Mouse (Mus musculus) adrenal gland, postnatal 25 days (tissue): ENCODE results near the gene Knl1. TPM values are rescaled to one million over a fixed set of nuclear protein-coding genes. Genes with fewer than 3 reads are reported as not detected.
A peak's percentile ranks its signal among the peaks of the same experiment; 100 is the strongest.
"Not testable (repeated sequence)": the region's sequence is repeated elsewhere in the genome, so short reads cannot be mapped to it uniquely, and the experiment has no call there.

ENCODE experiments used
- DNase-seq: peaks from one replicate; pipeline ENCODE4 v3.0.0; 2021; ENCODE audit warnings: mixed read lengths
- long read RNA-seq: library from polyadenylated mRNA; stranded (forward); transcript quantifications from one replicate; pipeline ENCODE4 v2.0.0, GENCODE M21; 2021
- total RNA-seq: library from RNA; stranded (reverse); gene quantifications from 2 replicates; pipeline ENCODE4 v1.2.3, GENCODE M21; 2021

The Knl1 gene
- 3.8 TPM in 2 replicates for total RNA-seq
- long read RNA-seq, partial matches to known transcripts, result 0 of 1 reads
- long read RNA-seq, other reads (novel, unspliced or antisense), result 1 of 1 reads

- peak; percentile 88 for DNase-seq
Observed at GRCm38 (mm10) chr2:119046649-119047611, at the start of gene Knl1. Gene Knl1 (plus strand): TSS chr2:119047119.

- DNase-seq, result no peak
Observed at GRCm38 (mm10) chr2:118998115-118998866, 48.6 kb upstream of the Knl1 start.

GRCm38 (mm10) chr2:118999025-118999639 lies 47.8 kb upstream of the Knl1 start:
- DNase-seq, result no peak

GRCm38 (mm10) chr2:119006886-119007285 lies 40.0 kb upstream of the Knl1 start:
- DNase-seq, result no peak

- no peak for DNase-seq
Observed at GRCm38 (mm10) chr2:119009376-119009775, 37.5 kb upstream of the Knl1 start.

GRCm38 (mm10) chr2:119014989-119015388 lies 31.9 kb upstream of the Knl1 start:
- DNase-seq, result no peak

GRCm38 (mm10) chr2:119015604-119016180 lies 31.2 kb upstream of the Knl1 start:
- DNase-seq, result peak; percentile 21

GRCm38 (mm10) chr2:119016312-119016711 lies 30.6 kb upstream of the Knl1 start:
- not testable (repeated sequence) for DNase-seq

GRCm38 (mm10) chr2:119017647-119018046 lies 29.3 kb upstream of the Knl1 start:
- DNase-seq, result no peak

GRCm38 (mm10) chr2:119018391-119019122 lies 28.4 kb upstream of the Knl1 start:
- DNase-seq, result no peak

GRCm38 (mm10) chr2:119019131-119019530 lies 27.8 kb upstream of the Knl1 start:
- no peak for DNase-seq

- no peak for DNase-seq
Observed at GRCm38 (mm10) chr2:119019538-119019937, 27.4 kb upstream of the Knl1 start.

GRCm38 (mm10) chr2:119023154-119023660 lies 23.7 kb upstream of the Knl1 start:
- DNase-seq, result no peak

GRCm38 (mm10) chr2:119024536-119025238 lies 22.2 kb upstream of the Knl1 start:
- DNase-seq, result no peak

- DNase-seq, result no peak
Observed at GRCm38 (mm10) chr2:119025239-119025616, 21.7 kb upstream of the Knl1 start.

GRCm38 (mm10) chr2:119026951-119027350 lies 20.0 kb upstream of the Knl1 start:
- no peak for DNase-seq

GRCm38 (mm10) chr2:119028941-119029551 lies 17.9 kb upstream of the Knl1 start, which contains the start of gene Ccdc32:
Gene Ccdc32 (minus strand): TSS chr2:119029393.
- DNase-seq, result peak; percentile 87

GRCm38 (mm10) chr2:119032191-119032590 lies 14.7 kb upstream of the Knl1 start:
- DNase-seq, result no peak

- peak; percentile 89 for DNase-seq
Observed at GRCm38 (mm10) chr2:119034656-119035396, 12.1 kb upstream of the Knl1 start, which contains the start of gene Rpusd2. Gene Rpusd2 (plus strand): TSS chr2:119034790.
